Mouse (Mus musculus) liver, adult 2 months (tissue): ENCODE results near the gene Sox6. TPM values are rescaled to one million over a fixed set of nuclear protein-coding genes. Genes with fewer than 3 reads are reported as not detected.
A peak's percentile ranks its signal among the peaks of the same experiment; 100 is the strongest.

Experiments used
- DNase-seq: peaks from one replicate; pipeline ENCODE4 v3.0.0-alpha.2; 2011; ENCODE audit warnings: low read depth, low spot score; ENCODE audit errors: extremely low read depth
- H3K27ac ChIP-seq: fragments of 200-500 bp; replicated peaks from 2 replicates; pipeline ENCODE4 v1.5.1; 2012; ENCODE audit warnings: low read depth, mild to moderate bottlenecking, control low read depth, inconsistent platforms, low read length; ENCODE audit not compliant: insufficient read depth
- H3K27me3 ChIP-seq: fragments of 200-500 bp; 2 replicates; pipeline ENCODE4 v1.6.1; 2012; ENCODE audit warnings: mild to moderate bottlenecking, moderate library complexity, low read length, inconsistent platforms; ENCODE audit not compliant: control insufficient read depth, insufficient read depth
- H3K36me3 ChIP-seq: fragments of 200-500 bp; 2 replicates; pipeline ENCODE4 v1.6.1; 2012; ENCODE audit warnings: low read length, inconsistent platforms; ENCODE audit not compliant: control insufficient read depth, insufficient read depth
- H3K4me1 ChIP-seq: fragments of 200-500 bp; 2 replicates; pipeline ENCODE4 v1.6.1; 2011; ENCODE audit warnings: low read length; ENCODE audit not compliant: control insufficient read depth, insufficient read depth
- H3K4me3 ChIP-seq: fragments of 200-500 bp; 2 replicates; pipeline ENCODE4 v1.5.1; 2011; ENCODE audit warnings: low read depth, mild to moderate bottlenecking, control low read depth, low read length, moderate library complexity; ENCODE audit not compliant: insufficient read depth
- H3K79me2 ChIP-seq: fragments of 200-500 bp; 2 replicates; pipeline ENCODE4 v1.6.1; 2012; ENCODE audit warnings: inconsistent platforms, mild to moderate bottlenecking, low read length, moderate library complexity; ENCODE audit not compliant: control insufficient read depth, insufficient read depth
- H3K9ac ChIP-seq: fragments of 200-500 bp; 2 replicates; pipeline ENCODE4 v1.6.1; 2012; ENCODE audit warnings: low read depth, mild to moderate bottlenecking, control low read depth, inconsistent platforms, low read length
- CTCF ChIP-seq: fragments of 200-500 bp; IDR thresholded peaks from 2 replicates; pipeline ENCODE4 v1.5.1; 2011; ENCODE audit warnings: low read depth, low read length, control low read depth
- POLR2A ChIP-seq: fragments of 200-500 bp; IDR thresholded peaks from 2 replicates; pipeline ENCODE4 v1.6.1; 2011; ENCODE audit warnings: low read length, control low read depth; ENCODE audit not compliant: insufficient read depth; ENCODE audit errors: extremely low read depth
- WGBS: fragments of 180-500 bp; shearing (Covaris S2); methylation state at CpG from one replicate; pipeline ENCODE4 v1.1.7; 2018; 5-methylcytosine and 5-hydroxymethylcytosine counted together
- polyA plus RNA-seq: library from polyadenylated mRNA; depleted of rRNA; stranded (reverse); fragments of >200 nt; gene quantifications from 2 replicates; pipeline ENCODE4 v1.2.3, GENCODE M21; 2012
- total RNA-seq: library from RNA; depleted of rRNA; stranded (reverse); fragments of >200 nt; gene quantifications from 2 replicates; pipeline ENCODE4 v1.2.3, GENCODE M21; 2014

Gene Sox6
- total and polyA plus RNA-seq, 2 experiments = 16.0 to 34.8 TPM

GRCm38 (mm10) chr7:115543596-115543995 lies 495.0 kb downstream of the Sox6 start:
- WGBS = 73% methylated on average over 4 of the region's 4 CpGs

DNA sequence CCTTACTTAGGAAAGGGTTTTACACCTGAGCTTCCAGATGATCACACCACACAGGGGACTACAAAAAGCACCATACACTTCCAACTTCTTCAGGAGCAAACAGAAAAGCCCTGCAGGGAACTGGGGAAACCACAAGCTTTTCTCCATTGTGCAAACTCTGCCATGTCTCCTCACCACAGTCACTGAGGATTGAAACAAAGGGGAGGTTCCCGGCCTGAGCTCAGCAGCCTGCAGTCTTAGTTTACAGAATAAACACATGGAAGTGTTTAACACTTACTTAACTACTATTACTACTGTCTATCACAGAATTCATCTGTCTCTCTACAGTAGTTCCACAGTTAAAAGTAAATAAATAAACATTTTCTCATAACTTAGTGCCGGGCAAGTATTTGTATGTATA lies 498.3 kb downstream of the Sox6 start:
- Histone ChIP-seq H3K4me1 (no peaks in the 10 kb centered on the region), H3K9ac (no peak overlapping the region), H3K4me3 (no peak overlapping the region), H3K36me3 (peaks cover 14% of the 10 kb centered on the region; the same call in 1 of the 2 replicates), H3K27ac (no peak overlapping the region), H3K79me2 (no peaks in the 10 kb centered on the region), H3K27me3 (no peaks in the 10 kb centered on the region)
- 65% methylated on average over 2 of the region's 2 CpGs for WGBS
- no peak for DNase-seq
- TF ChIP-seq CTCF (no peak), POLR2A (no peak)

More at GRCm38 (mm10) chr7:115543596-115543995, 495.0 kb downstream of the Sox6 start:
- no peaks in the 10 kb centered on the region for H3K27me3 ChIP-seq
- no peak overlapping the region for H3K27ac ChIP-seq
- TF ChIP-seq CTCF (no peak), POLR2A (no peak)
- no peak overlapping the region for H3K4me3 ChIP-seq
- no peaks in the 10 kb centered on the region for H3K4me1 ChIP-seq
- no peak overlapping the region for H3K9ac ChIP-seq
- DNase-seq = no peak
- H3K36me3 ChIP-seq = peaks cover 14% of the 10 kb centered on the region; the same call in 1 of the 2 replicates
- H3K79me2 ChIP-seq = no peaks in the 10 kb centered on the region

- Histone ChIP-seq H3K27me3 (no peaks in the 10 kb centered on the region), H3K36me3 (peaks cover 15% of the 10 kb centered on the region; the same call in 1 of the 2 replicates), H3K27ac (no peak overlapping the region), H3K79me2 (no peaks in the 10 kb centered on the region), H3K4me1 (no peaks in the 10 kb centered on the region), H3K9ac (no peak overlapping the region), H3K4me3 (no peak overlapping the region)
- WGBS = 85% methylated on average over 9 of the region's 9 CpGs
- DNase-seq = no peak
- no peak for TF ChIP-seq CTCF
- TF ChIP-seq POLR2A = no peak
Observed at GRCm38 (mm10) chr7:115539003-115539402, 499.6 kb downstream of the Sox6 start.

DNA sequence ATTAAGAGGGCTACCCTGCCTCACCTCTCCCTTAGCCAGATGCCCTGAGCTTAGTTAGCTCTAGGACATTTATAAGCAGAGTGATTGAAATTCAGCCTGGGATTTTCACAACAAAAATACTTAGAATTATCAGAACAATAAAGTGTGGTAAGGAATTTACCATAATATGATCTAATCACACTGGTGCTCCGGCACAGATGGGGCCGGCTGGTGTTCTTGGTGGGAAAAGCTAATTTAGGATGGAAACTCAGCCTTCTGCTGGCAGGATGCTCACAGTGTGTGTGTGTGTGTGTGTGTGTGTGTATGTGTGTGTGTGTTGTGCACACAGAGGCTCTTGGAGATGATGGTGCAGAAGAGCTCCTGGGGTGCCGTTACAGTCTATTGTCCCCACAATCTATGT lies 501.0 kb downstream of the Sox6 start:
- no peak for DNase-seq
- no peaks in the 10 kb centered on the region for H3K27me3 ChIP-seq
- no peaks in the 10 kb centered on the region for H3K4me1 ChIP-seq
- no peaks in the 10 kb centered on the region for H3K79me2 ChIP-seq
- no peak overlapping the region for H3K27ac ChIP-seq
- 99% methylated on average over 3 of the region's 3 CpGs for WGBS
- no peak overlapping the region for H3K4me3 ChIP-seq
- H3K9ac ChIP-seq = no peak overlapping the region
- H3K36me3 ChIP-seq = peaks cover 7% of the 10 kb centered on the region; the same call in 1 of the 2 replicates
- no peak for TF ChIP-seq POLR2A
- TF ChIP-seq CTCF = no peak

- H3K9ac ChIP-seq = no peak overlapping the region
- H3K4me1 ChIP-seq = peaks cover 6% of the 10 kb centered on the region
- TF ChIP-seq CTCF = no peak
- H3K27ac ChIP-seq = no peak overlapping the region
- no peaks in the 10 kb centered on the region for H3K79me2 ChIP-seq
- peaks cover 7% of the 10 kb centered on the region; the same call in 1 of the 2 replicates for H3K36me3 ChIP-seq
- WGBS = 87% methylated on average over 3 of the region's 3 CpGs
- no peak for DNase-seq
- H3K4me3 ChIP-seq = no peak overlapping the region
- no peaks in the 10 kb centered on the region for H3K27me3 ChIP-seq
Observed at GRCm38 (mm10) chr7:115536521-115536920, 502.1 kb downstream of the Sox6 start.

DNA sequence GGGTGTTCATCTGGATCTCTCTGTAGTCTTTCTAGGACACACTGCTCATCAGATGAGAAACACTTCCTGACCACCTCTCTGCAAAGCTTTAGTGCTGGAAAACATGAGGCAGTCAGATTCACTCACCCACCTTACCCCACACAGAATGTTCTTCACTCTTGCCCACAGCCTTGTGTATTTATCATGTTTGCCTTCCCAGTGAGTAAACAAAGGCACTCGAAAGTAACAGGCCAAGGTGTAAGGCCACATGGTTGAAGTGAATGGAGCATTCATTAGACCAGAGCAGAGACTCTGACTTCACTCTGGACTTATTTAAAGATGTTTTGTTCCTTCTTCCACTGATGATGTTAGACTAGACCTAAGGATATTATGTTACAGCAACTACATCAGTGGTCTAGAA lies 506.7 kb downstream of the Sox6 start:
- Histone ChIP-seq H3K4me3 (no peak overlapping the region), H3K36me3 (peaks cover 2% of the 10 kb centered on the region; the same call in 1 of the 2 replicates), H3K9ac (no peak overlapping the region), H3K4me1 (peaks cover 6% of the 10 kb centered on the region), H3K27ac (no peak overlapping the region), H3K79me2 (no peaks in the 10 kb centered on the region), H3K27me3 (no peaks in the 10 kb centered on the region)
- peak; percentile 73 for DNase-seq
- WGBS = 15% methylated on average over 1 of the region's 1 CpGs
- TF ChIP-seq POLR2A (no peak), CTCF (no peak)
